Mouse (Mus musculus): ENCODE measurements around the gene Oog1.
"Not testable (repeated sequence)": the region's sequence is repeated elsewhere in the genome, so short reads cannot be mapped to it uniquely, and the experiment has no call there.

Oog1 gene

DNA sequence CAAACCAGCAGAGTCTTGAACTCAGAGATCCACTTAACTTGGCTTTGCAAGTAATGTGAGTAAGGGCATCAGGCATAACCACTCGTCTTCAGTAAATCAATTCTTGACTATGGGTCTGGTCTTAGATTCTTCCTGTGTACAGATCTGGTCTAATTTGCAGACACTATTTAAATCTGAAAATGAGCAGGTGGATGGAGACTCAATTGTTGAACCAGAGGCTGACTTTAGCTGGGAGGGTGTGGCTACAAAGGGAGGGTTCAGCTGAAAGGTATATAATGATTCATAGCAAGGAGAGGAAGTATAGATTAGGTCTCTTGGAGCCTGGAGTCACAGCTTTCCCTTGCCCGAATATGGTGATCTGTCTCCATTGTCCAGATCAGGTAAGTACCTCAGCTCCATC lies at the start of gene Oog1:
Gene Oog1 (plus strand): TSS at position 301 of the 400 bp plus-strand sequence.
- not testable (repeated sequence) for DNase-seq (ENCODE audit: low read depth, low spot score)

DNA sequence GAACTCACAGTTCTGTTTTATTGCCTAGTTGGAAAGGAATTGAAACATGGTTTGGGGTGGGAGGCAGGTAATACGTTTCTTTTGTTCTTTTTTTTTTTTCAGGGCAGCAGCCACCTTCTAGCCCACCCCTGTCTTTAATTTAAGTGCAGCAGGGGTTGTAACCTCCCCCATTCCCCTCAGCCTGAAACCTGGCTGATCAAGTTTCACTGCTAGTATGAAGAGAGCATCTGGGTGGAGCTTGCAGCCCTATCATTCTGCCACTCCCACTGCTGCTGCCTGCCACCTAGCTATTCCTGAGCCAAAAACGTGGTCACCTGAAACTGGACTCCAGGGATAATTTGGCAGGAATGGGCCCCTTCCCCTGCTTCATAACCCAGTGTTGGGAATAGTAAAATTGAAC lies 1.1 kb upstream of the Oog1 start:
- DNase-seq (ENCODE audit: low read depth, low spot score) = not testable (repeated sequence)

DNA sequence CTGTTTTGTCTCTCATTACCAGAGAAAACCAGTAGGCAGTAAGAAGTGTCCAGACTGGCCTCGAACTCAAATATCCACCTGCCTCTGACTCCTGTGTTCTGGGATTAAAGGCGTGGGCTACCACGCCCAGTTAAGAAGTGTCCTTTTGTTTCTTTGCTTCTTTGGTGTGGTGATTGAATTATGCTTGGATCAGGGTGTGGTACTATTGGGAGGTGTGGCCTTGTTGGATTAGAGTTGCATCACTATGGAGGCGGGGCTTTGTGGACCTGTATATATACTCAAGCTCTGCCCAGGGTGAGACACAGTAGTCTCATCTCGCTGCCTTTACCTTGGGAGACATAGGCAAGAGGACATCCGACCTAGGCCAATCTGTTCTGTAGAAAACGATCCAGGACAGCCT lies 16.1 kb downstream of the Oog1 start, which contains the start of gene Gm4027:
Gene Gm4027 (plus strand): TSS at position 301 of the 400 bp plus-strand sequence.
- not testable (repeated sequence) for DNase-seq (ENCODE audit: low read depth, low spot score)

DNA sequence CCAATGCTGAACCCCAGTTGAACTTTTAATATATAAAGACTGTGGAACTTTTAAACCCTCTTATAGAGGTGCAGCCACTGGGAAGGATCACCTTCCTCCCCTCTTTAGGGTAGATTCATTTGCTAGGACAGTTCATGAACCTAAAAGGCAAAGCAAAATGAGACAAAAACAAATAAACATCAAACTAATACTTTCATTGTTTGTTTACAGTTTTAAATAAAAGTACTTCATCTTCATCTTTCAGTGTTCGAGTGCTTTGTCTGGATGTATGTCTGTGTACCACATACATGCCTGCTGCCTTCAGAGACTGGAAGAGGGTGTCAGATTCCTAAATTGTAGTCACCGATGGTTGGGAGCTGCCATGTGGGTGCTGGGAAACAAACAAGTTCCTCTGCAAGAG lies 42.0 kb downstream of the Oog1 start, which contains the start of gene Gm16381:
Gene Gm16381 (minus strand): TSS at position 101 of the 400 bp plus-strand sequence.
- not testable (repeated sequence) for DNase-seq (ENCODE audit: low read depth, low spot score)

DNA sequence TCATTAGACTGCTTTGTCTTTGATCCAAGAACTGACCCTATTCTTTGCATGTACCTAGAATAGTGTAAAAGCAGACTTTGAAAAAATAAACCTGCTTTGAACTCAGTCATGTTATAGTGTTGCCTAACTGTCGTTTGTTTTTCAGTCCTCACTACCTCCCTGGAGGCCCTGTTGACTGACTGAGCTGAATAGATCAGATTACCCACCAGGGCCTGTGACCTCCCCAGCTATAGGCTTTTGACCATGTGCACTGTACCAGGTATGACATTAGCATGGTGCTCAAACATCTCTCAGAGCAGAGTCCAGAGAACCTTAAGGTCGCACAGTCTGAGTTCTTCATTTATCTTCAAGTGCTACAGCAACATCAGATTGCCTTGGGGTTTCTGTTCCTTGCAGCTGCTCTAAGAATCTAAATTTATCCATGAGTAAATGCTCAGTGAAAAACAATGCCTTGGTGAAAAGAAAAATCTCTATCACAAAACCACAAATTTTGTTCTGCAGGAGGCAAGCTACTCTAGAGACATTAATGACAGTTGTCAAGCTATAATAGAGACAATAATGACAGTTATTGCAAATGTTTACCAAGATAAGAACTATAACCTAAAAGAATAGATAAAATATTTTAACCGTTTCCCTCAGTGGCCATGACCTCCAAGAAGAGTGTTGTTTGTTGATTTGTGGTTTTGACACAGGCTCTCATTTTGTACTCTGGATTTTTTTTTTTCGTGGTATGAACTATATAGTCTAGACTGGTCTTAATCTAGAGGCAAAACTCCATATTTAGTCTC lies 50.6 kb downstream of the Oog1 start:
- DNase-seq (ENCODE audit: low read depth, low spot score) = not testable (repeated sequence)
